Mouse (Mus musculus) heart, postnatal 10 days (tissue): ENCODE data around the gene Il4. TPM values are rescaled to one million over a fixed set of nuclear protein-coding genes. Genes with fewer than 3 reads are reported as not detected.
"Not testable (repeated sequence)": the region's sequence is repeated elsewhere in the genome, so short reads cannot be mapped to it uniquely, and the experiment has no call there.

Experiments
- DNase-seq, 2 experiments: peaks; one replicate each; pipeline ENCODE4 v3.0.0; 2021
- intact Hi-C: fragments of 180-260 bp; cut with DNase I; formaldehyde crosslinking; loops from one replicate; pipeline ENCODE4 v1.15.1; 2025
- total RNA-seq, 2 experiments: library from RNA; stranded (reverse); gene quantifications; 2 replicates each; pipeline ENCODE4 v1.2.3; 2021

Gene Il4
- total RNA-seq, 2 experiments from 2014 or later = not detected

DNA sequence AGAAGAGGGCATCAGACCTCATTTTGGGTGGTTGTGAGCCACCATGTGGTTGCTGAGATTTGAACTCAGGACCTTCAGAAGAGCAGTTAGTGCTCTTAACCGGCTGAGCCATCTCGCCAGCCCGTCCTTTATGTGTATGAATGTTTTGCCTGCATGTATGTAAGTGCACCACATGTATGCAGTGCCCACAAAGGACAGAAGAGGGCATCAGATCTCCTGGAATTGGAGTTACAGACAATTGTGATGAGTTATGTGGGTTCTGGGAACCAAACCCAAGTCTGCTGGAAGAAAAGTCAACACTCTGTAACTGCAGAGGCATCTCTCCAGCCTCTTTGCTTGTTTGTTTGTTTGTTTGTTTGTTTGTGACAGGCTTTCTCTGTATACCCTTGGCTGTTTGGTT lies 37.9 kb downstream of the Il4 start:
- intact Hi-C loops = no loop called here
- no peak for DNase-seq

DNA sequence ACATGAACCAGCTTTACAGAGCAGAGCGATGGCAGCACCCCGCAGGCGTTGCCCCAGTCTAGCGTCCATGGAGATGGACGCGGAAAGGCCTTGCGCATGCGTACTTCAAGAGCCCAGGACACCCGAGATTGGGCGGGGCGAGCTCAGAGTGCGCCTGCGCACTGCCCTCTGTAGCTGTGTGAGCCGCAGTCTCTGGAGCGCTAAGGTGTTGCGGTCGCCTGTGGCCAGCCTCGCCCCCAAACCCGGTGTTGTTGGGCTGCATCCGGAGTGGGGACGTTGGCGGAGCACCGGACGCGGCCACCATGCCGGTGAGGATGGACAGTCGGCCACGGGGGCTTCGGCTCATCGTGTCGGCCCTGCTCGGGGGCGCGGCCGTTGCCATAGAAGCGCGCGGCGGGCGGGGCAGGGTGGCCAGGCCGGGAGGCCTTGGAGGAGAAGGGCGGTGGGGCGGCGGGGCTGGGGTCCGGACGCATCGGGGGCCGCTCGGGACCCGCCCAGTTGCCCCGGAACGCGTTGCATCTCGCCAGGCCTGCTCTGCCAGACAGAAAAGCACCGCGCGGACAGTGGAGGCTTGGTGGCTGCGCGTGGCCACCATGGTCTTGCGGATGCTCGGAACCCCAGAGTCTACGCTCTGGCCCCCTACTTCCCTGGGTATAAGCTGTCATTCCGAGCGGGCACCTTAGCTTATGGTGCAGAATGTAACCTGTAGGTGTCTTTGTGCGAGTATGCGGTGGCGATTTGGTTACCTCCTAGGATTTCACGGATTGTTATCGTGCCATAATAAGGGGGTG lies 51.0 kb downstream of the Il4 start, which contains the start of gene Kif3a:
Kif3a (plus strand) TSS at position 156 of the 791 bp plus-strand sequence.
- DNase-seq = peak; percentile 96
- intact Hi-C loops = loop anchor here (5.0 kb wide), 1 partner anchor 95 kb away; the partner anchor contains the start of gene Gm9837

DNA sequence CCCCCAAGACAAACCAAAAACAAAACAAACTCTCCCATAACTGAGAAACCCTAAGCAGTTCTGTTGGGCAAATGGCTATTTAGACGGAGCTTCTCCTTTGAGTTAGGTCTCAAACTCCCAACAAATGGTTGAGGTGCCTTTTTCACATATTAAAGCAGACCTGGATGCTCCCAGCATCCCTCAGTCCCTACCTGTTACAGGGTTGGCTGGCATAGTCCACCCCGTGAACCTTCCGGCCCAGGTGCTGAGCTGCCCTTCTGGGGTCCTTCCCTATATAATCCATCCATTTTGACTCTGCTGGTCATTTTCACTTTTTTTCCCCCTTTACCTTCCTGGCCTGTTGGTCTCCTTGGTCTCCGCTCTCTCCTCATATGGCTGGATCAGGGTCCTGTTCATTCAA lies 51.8 kb downstream of the Il4 start:
- DNase-seq = no peak
- intact Hi-C loops = loop anchor here (5.0 kb wide), 1 partner anchor 94 kb away; the partner anchor contains the start of gene Gm9837

DNA sequence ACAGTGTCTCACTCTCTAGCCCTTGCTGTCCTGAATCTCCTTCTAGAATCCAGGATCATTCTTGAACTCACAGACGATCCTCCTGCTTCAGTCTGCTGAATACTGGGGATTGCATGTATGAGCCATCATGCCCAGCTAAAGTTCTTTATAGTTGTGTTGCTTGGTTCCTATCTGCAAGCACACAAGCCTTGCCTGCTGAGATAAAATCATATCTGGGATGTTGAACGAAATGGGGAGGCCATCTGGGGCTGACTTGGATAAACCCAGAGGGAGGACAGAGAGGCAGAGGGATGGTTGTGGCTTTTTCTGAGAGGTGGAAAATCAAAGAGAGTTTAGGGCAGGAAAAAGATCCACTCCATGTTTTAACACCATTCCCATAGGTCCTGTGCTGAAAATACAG lies 56.5 kb downstream of the Il4 start:
- intact Hi-C loops = no loop called here
- no peak for DNase-seq

DNA sequence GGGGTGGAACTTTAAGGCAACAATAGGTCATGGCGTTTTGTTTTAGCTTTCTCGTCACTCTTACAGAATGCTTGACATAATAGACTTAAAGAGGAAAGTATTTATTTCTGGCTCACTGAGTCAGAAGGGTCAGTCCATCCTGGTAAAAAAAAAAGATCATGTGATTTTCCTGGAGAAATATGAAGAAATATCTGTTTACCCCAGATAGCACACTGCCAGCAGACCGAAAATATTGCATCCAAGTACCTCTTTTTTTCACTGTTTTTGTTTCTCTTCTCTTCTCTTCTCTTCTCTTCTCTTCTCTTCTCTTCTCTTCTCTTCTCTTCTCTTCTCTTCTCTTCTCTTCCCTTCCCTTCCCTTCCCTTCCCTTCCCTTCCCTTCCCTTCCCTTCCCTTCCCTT lies 58.5 kb downstream of the Il4 start:
- intact Hi-C loops = not testable (repeated sequence)

DNA sequence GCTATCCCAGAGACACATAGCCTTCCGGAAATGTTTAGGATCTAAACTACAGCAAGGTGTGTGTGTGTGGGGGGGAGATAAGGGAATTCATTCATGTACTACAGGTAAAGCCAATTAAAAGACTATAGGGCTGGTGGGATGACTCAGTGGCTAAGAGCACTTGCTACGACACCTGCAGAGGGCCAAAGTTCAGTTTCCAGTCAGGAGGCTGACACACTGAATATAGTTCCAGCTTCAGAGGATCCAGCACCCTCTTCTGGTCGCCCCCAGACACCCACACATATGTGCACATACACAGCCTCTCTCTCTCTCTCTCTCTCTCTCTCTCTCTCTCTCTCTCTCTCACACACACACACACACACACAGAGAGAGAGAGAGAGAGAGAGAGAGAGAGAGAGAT lies 60.5 kb downstream of the Il4 start:
- intact Hi-C loops, DNase-seq: not testable (repeated sequence)

More for the DNA sequence above, 58.5 kb downstream of the Il4 start:
- DNase-seq = not testable (repeated sequence)

DNA sequence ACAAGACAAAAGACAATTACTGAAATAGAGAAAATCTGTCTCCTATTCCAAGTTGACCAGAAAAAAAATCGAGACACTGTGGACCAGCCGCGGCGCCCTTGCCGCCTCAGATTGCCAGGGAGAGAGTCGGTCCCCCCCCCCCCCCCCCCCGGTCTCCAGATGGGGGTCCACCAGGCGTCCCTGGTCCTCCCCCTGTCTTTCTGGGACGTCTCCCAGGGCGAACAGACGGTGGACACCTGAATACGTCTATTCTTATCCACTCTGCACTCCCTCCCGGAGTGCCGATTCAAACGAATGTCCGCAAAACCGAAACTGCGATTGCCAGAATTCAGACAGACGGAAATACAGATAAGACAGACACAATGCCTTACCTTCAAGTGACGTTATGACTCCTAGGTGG lies 61.9 kb downstream of the Il4 start:
- DNase-seq, intact Hi-C loops: not testable (repeated sequence)

Other genes with a start within 250 kb of the Il4 start
- not detected for gene Leap2, start 195.5 kb downstream of the Il4 start, total RNA-seq
- gene Uqcrq, start 187.8 kb downstream of the Il4 start, total RNA-seq = 1,000 to 10,000 TPM; 2,089 to 2,111 TPM
- under 1 TPM; 0.14 to 0.32 TPM for gene Gdf9, start 187.6 kb downstream of the Il4 start, total RNA-seq
- gene Gm10447, start 161.6 kb downstream of the Il4 start, total RNA-seq = under 1 TPM in 1 of 2 experiments, not detected in 1; 0.10 TPM
- under 1 TPM; 0.55 to 0.69 TPM for gene Shroom1, start 161.5 kb downstream of the Il4 start, total RNA-seq
- not detected for gene Gm9837, start 148.2 kb downstream of the Il4 start, total RNA-seq
- not detected for gene Gm9945, start 138.5 kb downstream of the Il4 start, total RNA-seq
- gene Sowaha, start 138.4 kb downstream of the Il4 start, total RNA-seq = under 1 TPM; 0.10 TPM
- gene Sept8, start 99.4 kb downstream of the Il4 start, total RNA-seq = 10 to 100 TPM; 62.5 to 62.7 TPM
- gene Kif3a, start 51.3 kb downstream of the Il4 start, total RNA-seq = 10 to 100 TPM; 12.3 to 14.4 TPM
- not detected for gene Il13, start 16.0 kb upstream of the Il4 start, total RNA-seq
- gene Rad50, start 88.7 kb upstream of the Il4 start, total RNA-seq = 10 to 100 TPM in 1 of 2 experiments, 1 to 10 TPM in 1; 10.0 to 11.2 TPM
- gene Il5, start 102.1 kb upstream of the Il4 start, total RNA-seq = not detected
- 10 to 100 TPM; 15.3 to 18.4 TPM for gene Irf1, start 151.3 kb upstream of the Il4 start, total RNA-seq
- gene Gm17334, start 154.5 kb upstream of the Il4 start, total RNA-seq = under 1 TPM in 1 of 2 experiments, not detected in 1; 0.30 TPM
- gene Gm12216, start 240.6 kb upstream of the Il4 start, total RNA-seq = 1 to 10 TPM; 1.9 to 2.0 TPM